Mouse (Mus musculus) lung, postnatal 36 days (tissue): ENCODE data around the gene Phgr1.
A peak's percentile ranks its signal among the peaks of the same experiment; 100 is the strongest.

Experiments used
- DNase-seq: peaks from one replicate; pipeline ENCODE4 v3.0.0; 2022; ENCODE audit warnings: mixed read lengths

Gene Phgr1

GRCm38 (mm10) chr2:118751896-118752791 lies 20.4 kb upstream of the Phgr1 start:
- DNase-seq: peak; percentile 47

GRCm38 (mm10) chr2:118752792-118753108 lies 19.8 kb upstream of the Phgr1 start:
- DNase-seq: no peak

- DNase-seq: no peak
These were observed 18.4 kb upstream of the Phgr1 start for GRCm38 (mm10) chr2:118754143-118754542.

GRCm38 (mm10) chr2:118755407-118755806 lies 17.2 kb upstream of the Phgr1 start:
- DNase-seq: no peak

- DNase-seq: peak; percentile 61
These were observed 16.5 kb upstream of the Phgr1 start for GRCm38 (mm10) chr2:118756103-118756502.

- DNase-seq: peak; percentile 82
These were observed 12.7 kb upstream of the Phgr1 start for GRCm38 (mm10) chr2:118759828-118760227.

- DNase-seq: no peak
These were observed 12.1 kb upstream of the Phgr1 start for GRCm38 (mm10) chr2:118760311-118761025.

GRCm38 (mm10) chr2:118761358-118761757 lies 11.2 kb upstream of the Phgr1 start:
- DNase-seq: no peak

- peak; percentile 97 for DNase-seq
These were observed 10.4 kb upstream of the Phgr1 start, which contains the start of gene Ccdc9b for GRCm38 (mm10) chr2:118761906-118762783. Gene Ccdc9b (minus strand): TSS chr2:118762661.

GRCm38 (mm10) chr2:118762784-118763148 lies 9.8 kb upstream of the Phgr1 start:
- DNase-seq: no peak

- DNase-seq: peak; percentile 88
These were observed 9.1 kb upstream of the Phgr1 start for GRCm38 (mm10) chr2:118763469-118763868.

GRCm38 (mm10) chr2:118764094-118764831 lies 8.3 kb upstream of the Phgr1 start:
- DNase-seq: peak; percentile 78

GRCm38 (mm10) chr2:118764875-118765274 lies 7.7 kb upstream of the Phgr1 start:
- DNase-seq: no peak

GRCm38 (mm10) chr2:118766041-118767033 lies 6.2 kb upstream of the Phgr1 start:
- peak; percentile 75 for DNase-seq

GRCm38 (mm10) chr2:118774536-118774935 lies 2.0 kb downstream of the Phgr1 start:
- DNase-seq: no peak

- DNase-seq: no peak
These were observed 2.8 kb downstream of the Phgr1 start for GRCm38 (mm10) chr2:118775396-118775795.

GRCm38 (mm10) chr2:118775846-118776245 lies 3.3 kb downstream of the Phgr1 start:
- no peak for DNase-seq

GRCm38 (mm10) chr2:118776295-118776694 lies 3.7 kb downstream of the Phgr1 start:
- no peak for DNase-seq

- no peak for DNase-seq
These were observed 5.8 kb downstream of the Phgr1 start for GRCm38 (mm10) chr2:118778418-118778817.

- DNase-seq: no peak
These were observed 6.5 kb downstream of the Phgr1 start for GRCm38 (mm10) chr2:118779065-118779464.
